Mouse (Mus musculus) gastrocnemius, postnatal 36 days (tissue): ENCODE data around the gene Olfr589. TPM values are rescaled to one million over a fixed set of nuclear protein-coding genes. Genes with fewer than 3 reads are reported as not detected.
"Not testable (repeated sequence)": the region's sequence is repeated elsewhere in the genome, so short reads cannot be mapped to it uniquely, and the experiment has no call there.

ENCODE experiments used
- DNase-seq, 2 experiments: peaks; one replicate each; pipeline ENCODE4 v3.0.0; 2022
- intact Hi-C: fragments of 180-260 bp; cut with DNase I; formaldehyde crosslinking; loops from one replicate; pipeline ENCODE4 v1.15.1; 2025
- long read RNA-seq, 2 experiments: library from polyadenylated mRNA; stranded (forward); transcript quantifications; one replicate each; pipeline ENCODE4 v2.0.0; 2021
- total RNA-seq, 2 experiments: library from RNA; stranded (reverse); gene quantifications; 2 replicates each; pipeline ENCODE4 v1.2.3; 2021

Gene Olfr589
- not detected for total RNA-seq
- long read RNA-seq, experiment 1: 0 reads
- long read RNA-seq, experiment 2: 0 reads

GRCm38 (mm10) chr7:103156256-103156655 is at the start of gene Olfr589:
Gene Olfr589 (minus strand): TSS chr7:103156356.
- intact Hi-C loops: no loop called here
- DNase-seq: no peak

- intact Hi-C loops, DNase-seq: not testable (repeated sequence)
These were observed 28.3 kb upstream of the Olfr589 start, which contains the start of gene Olfr592 for GRCm38 (mm10) chr7:103184503-103184902. Gene Olfr592 (plus strand): TSS chr7:103184803.

- intact Hi-C loops: no loop called here
These were observed 22.1 kb upstream of the Olfr589 start, which contains the start of gene Olfr591 for GRCm38 (mm10) chr7:103178240-103178639. Gene Olfr591 (minus strand): TSS chr7:103178340.

GRCm38 (mm10) chr7:103169697-103170096 is 13.5 kb upstream of the Olfr589 start:
- intact Hi-C loops: no loop called here
- no peak for DNase-seq

More at GRCm38 (mm10) chr7:103178240-103178639, 22.1 kb upstream of the Olfr589 start, which contains the start of gene Olfr591:
- DNase-seq: no peak

DNA sequence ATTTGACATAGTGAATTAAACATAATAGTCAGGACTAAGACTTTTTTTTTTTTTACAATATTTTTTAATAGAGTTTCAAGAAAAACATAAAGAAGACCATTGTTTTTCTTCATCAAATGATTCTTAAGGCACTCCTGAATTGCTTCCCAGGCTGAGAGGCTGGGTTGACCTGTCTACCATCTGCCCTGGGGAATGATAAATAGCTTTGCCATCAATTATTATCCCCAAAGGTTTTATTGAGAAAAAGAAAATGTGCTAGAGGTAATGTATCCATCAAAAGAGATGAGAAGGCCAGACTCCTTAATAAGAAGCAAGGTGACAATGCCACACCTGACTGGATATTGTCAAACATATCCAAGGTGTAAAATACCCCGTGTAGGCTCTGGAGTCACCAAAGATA is 15.6 kb downstream of the Olfr589 start, which contains the start of gene Olfr588-ps1:
Gene Olfr588-ps1, plus strand, starts transcription at position 301 of the 400 bp plus-strand sequence.
- intact Hi-C loops: no loop called here

GRCm38 (mm10) chr7:103125538-103125937 is 30.6 kb downstream of the Olfr589 start, which contains the start of gene Olfr586:
Gene Olfr586 (minus strand): TSS chr7:103125638.
- intact Hi-C loops: no loop called here
- DNase-seq: no peak

More for the DNA sequence above, 15.6 kb downstream of the Olfr589 start, which contains the start of gene Olfr588-ps1:
- no peak for DNase-seq

DNA sequence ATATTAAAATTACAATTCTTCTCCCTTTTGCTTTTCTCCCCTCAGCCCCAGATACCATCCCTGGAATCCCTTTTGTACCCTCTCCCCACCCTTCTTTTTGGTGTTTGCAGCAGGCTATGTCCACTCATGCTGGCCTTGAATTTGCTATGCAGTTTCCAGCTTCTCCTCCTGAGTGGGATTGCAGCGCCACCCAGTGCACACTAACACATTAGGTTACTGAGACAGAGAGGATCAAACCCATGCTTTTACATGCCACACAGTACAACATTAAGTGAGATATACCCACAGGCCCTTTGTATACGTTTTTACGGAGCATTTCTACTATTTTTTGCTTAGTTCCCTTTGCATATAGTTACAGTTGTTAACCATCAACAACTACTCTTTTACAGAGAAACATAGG is 36.8 kb downstream of the Olfr589 start:
- DNase-seq: no peak
- intact Hi-C loops: no loop called here

Other genes starting within 250 kb of the Olfr589 start
- not detected for gene Olfr571, start 238.8 kb downstream of the Olfr589 start, total RNA-seq
- gene Olfr572, start 231.9 kb downstream of the Olfr589 start, total RNA-seq: not detected
- not detected for gene Olfr573-ps1, start 213.8 kb downstream of the Olfr589 start, total RNA-seq
- gene Olfr574, start 207.9 kb downstream of the Olfr589 start, total RNA-seq: not detected
- gene Olfr575, start 197.6 kb downstream of the Olfr589 start, total RNA-seq: not detected
- gene Olfr576, start 193.7 kb downstream of the Olfr589 start, total RNA-seq: not detected
- gene Olfr577, start 180.4 kb downstream of the Olfr589 start, total RNA-seq: not detected
- gene Olfr578, start 167.0 kb downstream of the Olfr589 start, total RNA-seq: not detected
- not detected for gene Olfr582, start 118.3 kb downstream of the Olfr589 start, total RNA-seq
- not detected for gene Olfr583, start 105.1 kb downstream of the Olfr589 start, total RNA-seq
- not detected for gene Olfr584, start 74.5 kb downstream of the Olfr589 start, total RNA-seq
- gene Olfr585, start 58.6 kb downstream of the Olfr589 start, total RNA-seq: not detected
- not detected for gene Olfr586, start 30.7 kb downstream of the Olfr589 start, total RNA-seq
- not detected for gene Olfr588-ps1, start 15.5 kb downstream of the Olfr589 start, total RNA-seq
- not detected for gene Olfr591, start 22.0 kb upstream of the Olfr589 start, total RNA-seq
- gene Olfr592, start 28.4 kb upstream of the Olfr589 start, total RNA-seq: not detected
- not detected for gene Olfr593, start 55.5 kb upstream of the Olfr589 start, total RNA-seq
- not detected for gene Olfr594, start 60.6 kb upstream of the Olfr589 start, total RNA-seq
- gene Usp17ld, start 96.1 kb upstream of the Olfr589 start, total RNA-seq: not detected
- not detected for gene Olfr596, start 149.3 kb upstream of the Olfr589 start, total RNA-seq
- gene Olfr597, start 160.0 kb upstream of the Olfr589 start, total RNA-seq: not detected
- not detected for gene Olfr598, start 167.2 kb upstream of the Olfr589 start, total RNA-seq
- gene Olfr599, start 179.6 kb upstream of the Olfr589 start, total RNA-seq: not detected
- gene Olfr600, start 193.3 kb upstream of the Olfr589 start, total RNA-seq: not detected
- gene Olfr601, start 206.3 kb upstream of the Olfr589 start, total RNA-seq: not detected
- gene Olfr603, start 229.8 kb upstream of the Olfr589 start, total RNA-seq: not detected